8 mouse cellular contexts compared by ENCODE assay signal in genomic region chr2:91944170-91944950, GRCm38 (mm10). TPM values are rescaled to one million over a fixed set of nuclear protein-coding genes. Genes with fewer than 3 reads are reported as not detected.
A peak's percentile ranks its signal among the peaks of the same experiment; 100 is the strongest.
DNase-seq lines count a peak whose midpoint lies in the region; ATAC-seq and TF ChIP-seq lines count a peak whose summit lies in the region.

No protein-coding gene starts in this region.

- H3K4me1 ChIP-seq in E14TG2a.4 (replicated peaks; ENCODE audit: low read depth, low read length): peaks cover 59% of the 10 kb centered on the region
- H3K4me1 ChIP-seq in heart, postnatal 0 days (ENCODE audit: control insufficient read depth, insufficient read depth): peaks cover 29% of the 10 kb centered on the region
- peaks cover 24% of the 10 kb centered on the region for H3K4me1 ChIP-seq in lung, embryonic 16.5 days (replicated peaks; ENCODE audit: control insufficient read depth, insufficient read depth, low read length)
- H3K4me1 ChIP-seq in olfactory bulb, adult 2 months (ENCODE audit: control insufficient read depth, insufficient read depth, low read length): peaks cover 47% of the 10 kb centered on the region

- 42% methylated on average over 13 of the region's 13 CpGs for WGBS in heart, postnatal 0 days
- 40% methylated on average over 13 of the region's 13 CpGs for WGBS in lung, embryonic 16.5 days
- WGBS in olfactory bulb, adult 2 months: 29% methylated on average over 13 of the region's 13 CpGs

- DNase-seq in brain, adult 2 months (ENCODE audit: low read depth, low spot score): peak; percentile 92
- DNase-seq in heart, postnatal 0 days (ENCODE audit: low spot score): peak; percentile 70
- peak; percentile 66 to 88 for DNase-seq in kidney, postnatal 36 days
- peak; percentile 80 to 93 for DNase-seq in thymus, postnatal 10 days (ENCODE audit: low spot score in 2 of 2)

- H3K27me3 ChIP-seq in E14TG2a.4 (ENCODE audit: insufficient read depth, low read length): no peaks in the 10 kb centered on the region
- no peaks in the 10 kb centered on the region for H3K27me3 ChIP-seq in heart, postnatal 0 days (ENCODE audit: control insufficient read depth, insufficient read depth, low read length)
- no peaks in the 10 kb centered on the region for H3K27me3 ChIP-seq in lung, embryonic 16.5 days (ENCODE audit: control insufficient read depth, insufficient read depth, low read depth, low read length)

- no peak for TF ChIP-seq POLR2A in olfactory bulb, adult 2 months (IDR thresholded peaks at IDR 0.05; ENCODE audit: insufficient read depth, low read depth, low read length)

- peak overlapping the region; percentile 60 for H3K4me3 ChIP-seq in E14TG2a.4 (replicated peaks; ENCODE audit: low read length)
- H3K4me3 ChIP-seq in heart, postnatal 0 days (ENCODE audit: low read depth, low read length): no peak overlapping the region
- H3K4me3 ChIP-seq in lung, embryonic 16.5 days (ENCODE audit: low read length): no peak overlapping the region
- no peak overlapping the region for H3K4me3 ChIP-seq in olfactory bulb, adult 2 months (ENCODE audit: insufficient read depth, low read depth, low read length)

- no peak overlapping the region for H3K9ac ChIP-seq in heart, postnatal 0 days (replicated peaks; ENCODE audit: low read depth, low read length)
- H3K9ac ChIP-seq in lung, embryonic 16.5 days (ENCODE audit: low read length): no peak overlapping the region

- peak; percentile 41 for ATAC-seq in erythroid progenitor cell, adult 5-6 weeks (replicated peaks; ENCODE audit: low FRiP score, poor library complexity, severe bottlenecking)
- ATAC-seq in heart, postnatal 0 days (ENCODE audit: insufficient read depth, low read depth): peak; percentile 55
- ATAC-seq in lung, embryonic 16.5 days (ENCODE audit: low read depth): peak; percentile 74

- H3K27ac ChIP-seq in heart, postnatal 0 days (ENCODE audit: low read depth): no peak overlapping the region
- H3K27ac ChIP-seq in lung, embryonic 16.5 days (ENCODE audit: low read length): no peak overlapping the region
- peak overlapping the region; percentile 18; the same call in 1 of the 2 replicates for H3K27ac ChIP-seq in olfactory bulb, adult 2 months (ENCODE audit: insufficient read depth, low read depth, low read length)

- TF ChIP-seq EP300 in heart, postnatal 0 days (IDR thresholded peaks at IDR 0.05; ENCODE audit: low read depth): no peak

- H3K9me3 ChIP-seq in E14TG2a.4 (ENCODE audit: low read length): no peaks in the 10 kb centered on the region
- no peaks in the 10 kb centered on the region for H3K9me3 ChIP-seq in heart, postnatal 0 days (replicated peaks; ENCODE audit: control insufficient read depth, low read length)
- no peaks in the 10 kb centered on the region for H3K9me3 ChIP-seq in lung, embryonic 16.5 days (ENCODE audit: control insufficient read depth, low read length)

- H3K4me2 ChIP-seq in heart, postnatal 0 days (ENCODE audit: low read depth, low read length): no peak overlapping the region; the same call in 1 of the 2 replicates
- no peak overlapping the region for H3K4me2 ChIP-seq in lung, embryonic 16.5 days (ENCODE audit: low read depth, low read length)

- peaks cover 33% of the 10 kb centered on the region for H3K36me3 ChIP-seq in E14TG2a.4 (ENCODE audit: insufficient read depth, low read length)
- H3K36me3 ChIP-seq in heart, postnatal 0 days (replicated peaks; ENCODE audit: control insufficient read depth, insufficient read depth, low read length): peaks cover 50% of the 10 kb centered on the region
- H3K36me3 ChIP-seq in lung, embryonic 16.5 days (ENCODE audit: control insufficient read depth, insufficient read depth, low read length): peaks cover 8% of the 10 kb centered on the region

- TF ChIP-seq CTCF in E14TG2a.4 (conservative IDR thresholded peaks at IDR 0.05; ENCODE audit: low read length): peak; percentile 88
- TF ChIP-seq CTCF in heart, postnatal 0 days (IDR thresholded peaks at IDR 0.05; ENCODE audit: low read depth): peak; percentile 94
- TF ChIP-seq CTCF in olfactory bulb, adult 2 months (IDR thresholded peaks at IDR 0.05; ENCODE audit: insufficient read depth, low read depth, low read length): peak; percentile 82

RNA-seq across cellular contexts. Expression of gene Gm9821, which starts 1.1 kb away (rescaled TPM):
- total RNA-seq in erythroid progenitor cell, adult 5-6 weeks (2015; ENCODE audit: low replicate concordance): not detected in 2 replicates
- total RNA-seq in erythroid progenitor cell, adult 5-6 weeks (2017; ENCODE audit: low replicate concordance): 0.13 TPM in 1 of 2 replicates, not detected in the other
- total RNA-seq in heart, postnatal 0 days (2014; rRNA removed; ENCODE audit: low replicate concordance): not detected in 2 replicates
- 0.89 and 0.93 TPM in 2 replicates for polyA plus RNA-seq in heart, postnatal 0 days (2015; fragmentation: Nextera tagmentation; extraction: Ambion mirVana)
- polyA plus RNA-seq in lung, embryonic 16.5 days (2015; fragmentation: Nextera tagmentation; extraction: Ambion mirVana): 0.33 and 0.88 TPM in 2 replicates
- not detected in 2 replicates for polyA plus RNA-seq in olfactory bulb, adult 2 months (2012; ENCODE audit: insufficient read depth, insufficient read length, low replicate concordance, missing spikeins)

RNA-seq across cellular contexts. Expression of gene Mdk, which starts 12.3 kb away (rescaled TPM):
- total RNA-seq in erythroid progenitor cell, adult 5-6 weeks (2015; ENCODE audit: low replicate concordance): not detected in 2 replicates
- not detected in 2 replicates for total RNA-seq in erythroid progenitor cell, adult 5-6 weeks (2017; ENCODE audit: low replicate concordance)
- 18.5 and 48.2 TPM in 2 replicates for total RNA-seq in heart, postnatal 0 days (2014; rRNA removed; ENCODE audit: low replicate concordance)
- 100 and 119 TPM in 2 replicates for polyA plus RNA-seq in heart, postnatal 0 days (2015; fragmentation: Nextera tagmentation; extraction: Ambion mirVana)
- polyA plus RNA-seq in lung, embryonic 16.5 days (2015; fragmentation: Nextera tagmentation; extraction: Ambion mirVana): 680 and 776 TPM in 2 replicates
- not detected in 2 replicates for polyA plus RNA-seq in olfactory bulb, adult 2 months (2012; ENCODE audit: insufficient read depth, insufficient read length, low replicate concordance, missing spikeins)

RNA-seq across cellular contexts. Expression of gene Chrm4, which starts 17.3 kb away (rescaled TPM):
- total RNA-seq in erythroid progenitor cell, adult 5-6 weeks (2015; ENCODE audit: low replicate concordance): 1.3 TPM in 1 of 2 replicates, not detected in the other
- total RNA-seq in erythroid progenitor cell, adult 5-6 weeks (2017; ENCODE audit: low replicate concordance): not detected in 2 replicates
- total RNA-seq in heart, postnatal 0 days (2014; rRNA removed; ENCODE audit: low replicate concordance): 0.27 TPM in 1 of 2 replicates, not detected in the other
- not detected in 2 replicates for polyA plus RNA-seq in heart, postnatal 0 days (2015; fragmentation: Nextera tagmentation; extraction: Ambion mirVana)
- polyA plus RNA-seq in lung, embryonic 16.5 days (2015; fragmentation: Nextera tagmentation; extraction: Ambion mirVana): 0.10 TPM in 1 of 2 replicates, not detected in the other
- not detected in 2 replicates for polyA plus RNA-seq in olfactory bulb, adult 2 months (2012; ENCODE audit: insufficient read depth, insufficient read length, low replicate concordance, missing spikeins)

RNA-seq across cellular contexts. Expression of gene Dgkz, which starts 31.3 kb away (rescaled TPM):
- 25.6 and 54.1 TPM in 2 replicates for total RNA-seq in erythroid progenitor cell, adult 5-6 weeks (2015; ENCODE audit: low replicate concordance)
- 8.7 and 11.9 TPM in 2 replicates for total RNA-seq in erythroid progenitor cell, adult 5-6 weeks (2017; ENCODE audit: low replicate concordance)
- 77.0 and 77.9 TPM in 2 replicates for total RNA-seq in heart, postnatal 0 days (2014; rRNA removed; ENCODE audit: low replicate concordance)
- polyA plus RNA-seq in heart, postnatal 0 days (2015; fragmentation: Nextera tagmentation; extraction: Ambion mirVana): 24.0 and 26.2 TPM in 2 replicates
- polyA plus RNA-seq in lung, embryonic 16.5 days (2015; fragmentation: Nextera tagmentation; extraction: Ambion mirVana): 55.9 and 59.7 TPM in 2 replicates
- 328 TPM in 1 of 2 replicates, not detected in the other for polyA plus RNA-seq in olfactory bulb, adult 2 months (2012; ENCODE audit: insufficient read depth, insufficient read length, low replicate concordance, missing spikeins)

Comparison
In these comparisons a context has a peak if more than half of its experiments do, and no peak if none do; other contexts are left out.
1. RNA of gene Mdk, which starts 12.3 kb away (polyA plus RNA-seq): 680 to 776 TPM in lung, embryonic 16.5 days and 100 to 119 TPM in heart, postnatal 0 days; not detected in olfactory bulb, adult 2 months; every median in the first group is over 100 times any median in the second.
2. Peak in every context shown above with its lines, with median percentiles within 50 percentile points of each other: CTCF ChIP-seq, DNase-seq and ATAC-seq.